Mouse (Mus musculus): Measurements from ENCODE around the gene Rbfox1.

Gene Rbfox1

DNA sequence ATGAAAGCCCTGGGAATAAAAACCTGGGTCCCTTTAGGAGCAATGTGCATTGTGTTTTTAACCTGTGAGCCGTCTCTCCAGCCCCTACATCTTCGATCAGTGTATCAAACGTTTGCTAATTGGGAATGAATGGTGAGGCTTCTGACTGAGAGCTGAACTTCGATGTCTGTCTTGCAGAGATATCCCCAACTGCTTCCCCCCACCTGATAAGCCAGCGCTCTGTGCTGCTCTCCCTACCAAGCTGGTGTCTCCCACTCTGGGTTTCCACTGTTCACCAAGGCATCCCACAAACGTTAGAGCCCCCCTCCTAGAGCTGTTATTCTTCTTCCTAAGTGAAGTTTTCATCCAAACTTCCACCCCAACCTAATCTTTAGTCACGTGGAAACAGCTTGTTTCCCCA is 1112.7 kb downstream of the Rbfox1 start:
- no peak for DNase-seq (ENCODE audit: extremely low spot score, low read depth, low spot score)

DNA sequence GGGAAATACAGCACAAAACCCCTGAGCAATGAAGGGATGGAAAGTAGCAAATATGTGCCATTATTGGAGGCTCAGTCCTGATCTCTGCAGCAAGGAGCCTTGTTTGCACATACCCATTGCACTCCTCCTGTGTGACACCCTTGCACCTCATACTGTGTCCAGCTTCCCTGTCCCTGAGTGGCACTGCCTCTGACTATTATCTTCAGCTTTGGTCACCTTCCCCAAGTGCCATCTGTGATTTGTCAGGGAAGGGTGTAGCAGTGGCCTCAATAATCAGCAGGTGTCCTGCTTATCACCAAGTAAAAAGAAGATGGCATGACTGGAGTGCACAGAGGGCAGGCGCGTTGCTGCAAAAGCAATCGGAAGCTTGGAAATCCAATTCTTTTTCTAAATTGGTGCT is 1119.4 kb downstream of the Rbfox1 start:
- DNase-seq (ENCODE audit: extremely low spot score, low read depth, low spot score), result no peak

DNA sequence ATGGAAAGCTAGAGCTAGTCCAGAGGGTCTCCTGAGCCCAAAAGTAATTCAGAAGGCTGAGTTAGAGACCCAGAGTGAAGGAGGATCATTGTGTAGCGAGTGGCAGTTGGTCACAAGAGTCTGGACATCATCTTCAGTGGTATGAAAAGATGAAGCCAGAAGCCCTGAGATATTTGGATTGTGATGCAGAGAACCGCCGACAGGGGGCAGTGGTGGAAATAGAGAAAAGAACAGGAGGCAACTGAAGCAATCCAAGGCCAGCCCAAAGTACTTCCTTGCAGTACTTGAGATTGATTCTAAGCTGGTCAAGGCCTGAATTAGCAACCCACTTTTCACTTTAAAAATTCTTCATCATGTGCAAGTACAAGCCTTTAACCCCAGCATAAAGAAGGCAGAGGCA is 1120.3 kb downstream of the Rbfox1 start:
- peak; percentile 14 for DNase-seq (ENCODE audit: extremely low spot score, low read depth, low spot score)

DNA sequence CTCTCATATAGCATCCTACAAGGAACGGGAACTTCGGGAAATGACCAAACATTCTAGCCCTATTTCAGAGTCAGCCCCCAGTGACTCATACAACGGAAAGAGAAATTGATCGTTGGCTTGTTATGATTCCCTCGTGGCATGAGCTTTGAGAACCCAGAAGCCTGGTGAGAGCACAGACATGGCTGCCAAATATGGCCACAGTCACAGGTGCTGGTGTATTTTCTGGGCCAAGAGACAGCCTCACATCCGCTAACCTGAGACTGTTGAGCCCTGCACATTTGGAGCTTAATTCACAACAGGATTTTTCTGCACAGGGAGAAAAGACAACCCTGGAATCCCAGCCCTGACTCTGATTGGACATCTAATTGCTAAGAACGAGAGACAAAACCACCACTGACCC is 1132.2 kb downstream of the Rbfox1 start:
- no peak for DNase-seq (ENCODE audit: extremely low spot score, low read depth, low spot score)

DNA sequence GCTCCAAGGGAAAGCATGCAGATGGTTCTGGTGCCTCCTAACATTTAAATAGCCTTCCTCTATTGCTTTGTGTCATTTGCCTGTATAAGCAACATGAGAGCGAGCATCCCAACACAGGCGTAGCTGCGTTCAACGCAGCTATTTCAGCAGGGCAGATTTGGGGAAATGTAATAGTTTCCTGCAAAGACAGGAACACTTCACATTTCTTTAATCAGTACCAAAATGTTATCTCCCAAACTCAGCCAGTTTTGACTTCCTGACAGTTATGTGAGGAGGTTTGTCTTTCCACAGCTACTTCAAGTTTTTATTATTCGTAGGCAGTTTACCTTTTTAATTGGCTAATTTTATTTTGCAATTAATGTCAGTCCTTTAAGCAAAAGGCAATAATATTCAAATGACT is 1149.1 kb downstream of the Rbfox1 start:
- no peak for DNase-seq (ENCODE audit: extremely low spot score, low read depth, low spot score)

DNA sequence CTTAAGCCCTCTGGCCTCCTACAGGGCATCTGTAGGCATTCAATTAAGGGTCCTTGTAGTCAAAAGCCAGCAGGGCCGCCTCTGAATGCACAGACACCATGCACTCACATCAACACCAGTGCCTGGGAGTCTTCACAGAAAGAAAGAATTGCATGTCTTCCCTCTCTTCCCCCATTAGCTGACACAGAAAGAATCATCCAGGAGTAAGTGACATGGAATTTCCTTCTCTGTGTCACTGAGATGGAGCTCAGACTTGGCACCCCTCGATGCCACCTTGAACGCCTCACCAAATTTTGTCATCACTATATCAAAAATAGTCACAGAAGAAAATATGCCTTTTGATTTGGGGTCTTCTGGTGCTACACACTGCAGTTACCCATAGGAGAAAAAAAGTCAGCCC is 1151.4 kb downstream of the Rbfox1 start:
- no peak for DNase-seq (ENCODE audit: extremely low spot score, low read depth, low spot score)

DNA sequence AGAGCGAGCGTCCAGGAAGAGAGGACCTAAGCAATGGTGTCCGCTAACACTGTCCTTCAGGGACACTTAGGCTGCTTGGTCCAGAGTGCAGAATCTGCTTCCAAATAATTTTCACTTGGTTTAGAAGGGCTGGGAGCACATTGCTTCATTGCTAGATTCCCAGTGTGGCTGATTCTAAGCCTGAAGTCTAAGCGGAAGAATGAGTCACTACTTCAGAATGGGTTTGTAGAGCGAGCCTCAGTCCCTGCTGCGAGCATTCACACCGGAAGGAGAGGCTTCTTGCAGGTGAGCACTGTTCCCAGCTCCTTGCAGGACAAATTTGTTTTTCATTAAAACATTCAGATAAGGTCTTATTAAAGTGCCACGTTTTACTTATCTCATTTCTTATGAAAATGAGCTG is 1151.8 kb downstream of the Rbfox1 start:
- DNase-seq (ENCODE audit: extremely low spot score, low read depth, low spot score), result no peak

DNA sequence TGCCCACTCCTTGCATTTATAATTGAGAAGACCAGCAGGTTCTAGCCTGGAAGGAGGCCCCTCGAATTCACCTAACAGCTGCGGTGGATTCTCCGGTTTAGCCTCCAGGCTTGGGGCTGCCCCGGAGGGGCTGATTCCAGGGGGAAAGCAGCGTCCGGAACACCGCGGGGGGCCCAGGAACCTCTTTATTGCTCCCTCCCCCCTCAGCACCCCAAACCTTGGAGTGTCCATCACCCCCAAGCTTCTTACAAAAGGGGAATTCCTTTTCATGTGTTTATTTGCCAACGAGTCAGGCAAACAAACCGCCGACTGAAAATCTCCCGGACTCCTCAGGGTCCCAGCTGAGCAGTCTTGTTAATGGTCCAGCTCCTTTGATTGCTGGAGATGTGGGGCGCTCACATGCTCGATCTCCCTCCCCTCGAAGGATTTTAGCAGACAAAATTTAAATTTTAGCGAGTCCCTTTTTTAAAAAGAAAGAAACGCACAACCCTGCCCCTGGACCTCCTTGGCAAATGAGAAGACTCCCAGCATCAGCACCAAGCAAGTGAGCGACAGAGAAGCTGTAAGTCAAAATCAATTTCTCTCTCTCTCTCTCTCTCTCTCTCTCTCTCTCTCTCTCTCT is 1153.6 kb downstream of the Rbfox1 start:
- no peak for DNase-seq (ENCODE audit: extremely low spot score, low read depth, low spot score)

DNA sequence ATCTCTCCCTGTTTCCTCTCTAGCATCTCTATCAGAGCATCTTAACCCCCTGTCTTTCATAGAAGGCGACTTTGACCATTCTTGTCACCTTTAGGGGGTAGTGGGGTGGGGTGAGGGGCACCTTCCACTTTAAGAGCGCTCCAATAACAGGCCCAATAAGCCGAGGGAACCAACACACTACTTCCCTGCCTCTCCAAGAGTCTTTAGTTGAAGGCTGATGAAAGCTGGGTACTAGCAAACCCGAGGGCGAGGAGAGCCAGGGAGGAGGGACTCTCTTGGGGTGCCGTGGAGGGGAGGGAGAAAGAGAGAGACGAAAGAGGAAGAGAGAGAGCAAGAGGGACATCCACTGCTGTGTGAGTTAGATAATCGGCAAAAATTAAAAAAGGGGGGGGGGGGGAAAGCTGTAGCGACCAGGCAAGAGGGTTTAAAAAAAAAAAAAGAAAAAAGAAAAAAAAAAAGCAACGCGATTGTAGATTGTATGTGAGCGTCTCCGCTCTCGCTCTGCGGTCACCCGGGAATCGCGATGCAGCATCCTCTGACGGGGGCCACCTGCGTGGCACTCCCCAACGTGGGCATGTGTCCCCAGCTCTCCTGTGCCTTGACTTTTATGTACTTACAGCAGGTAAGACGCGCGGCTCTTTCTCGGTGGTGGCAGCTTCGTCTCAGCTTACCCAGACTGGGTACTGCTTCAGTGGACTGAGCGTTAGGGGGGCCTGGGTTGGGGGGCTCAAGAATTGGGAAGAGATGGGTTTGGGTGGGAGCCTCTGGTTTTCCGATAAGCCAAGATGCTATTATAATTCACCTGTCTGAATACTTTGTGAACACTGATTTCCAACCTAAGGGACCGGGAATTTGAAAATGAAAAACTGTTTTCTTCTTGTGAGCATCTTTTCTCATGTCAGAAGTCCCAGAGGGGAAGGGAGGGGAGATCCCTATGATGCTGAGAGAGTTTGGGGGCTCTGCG is 1154.5 kb downstream of the Rbfox1 start:
- DNase-seq (ENCODE audit: extremely low spot score, low read depth, low spot score), result no peak

DNA sequence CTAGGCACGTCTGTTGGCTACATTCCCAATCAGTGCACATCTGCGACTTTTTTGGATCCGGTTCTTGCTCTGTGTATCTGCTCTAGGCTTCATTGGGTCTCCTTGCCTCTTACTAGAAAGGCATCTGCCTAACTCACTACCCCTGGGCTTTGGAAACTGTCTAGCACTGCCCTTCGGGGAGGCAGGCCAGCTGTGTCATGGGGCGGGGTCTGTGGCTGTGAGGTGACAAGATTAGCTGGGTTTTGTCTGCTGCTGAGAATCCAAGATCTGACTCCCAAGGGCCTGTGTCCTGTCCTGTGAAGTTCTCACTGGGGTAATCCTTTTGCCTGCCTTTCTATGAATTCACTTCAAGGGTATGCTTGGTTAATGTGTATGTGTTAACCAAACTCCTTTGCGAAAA is 1155.5 kb downstream of the Rbfox1 start:
- DNase-seq (ENCODE audit: extremely low spot score, low read depth, low spot score), result no peak

DNA sequence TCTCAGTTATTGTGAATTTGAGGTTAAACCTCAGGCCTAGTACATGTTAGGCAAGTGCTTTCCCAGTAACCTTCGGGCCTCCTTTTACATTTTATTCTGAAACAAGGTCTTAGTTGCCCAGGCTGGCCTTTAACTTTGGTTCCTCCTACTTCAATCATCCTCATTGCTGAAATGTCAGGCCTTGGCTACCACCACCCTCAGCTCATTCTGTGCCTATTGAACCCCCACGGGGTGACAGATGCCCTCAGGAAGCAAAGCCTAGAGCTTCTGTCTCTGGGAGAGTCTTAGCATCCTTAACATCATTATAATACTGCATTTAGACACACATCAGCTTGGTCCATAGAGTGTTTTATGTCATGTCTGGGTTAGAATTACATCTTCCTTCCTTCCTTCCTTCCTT is 1162.3 kb downstream of the Rbfox1 start:
- no peak for DNase-seq (ENCODE audit: extremely low spot score, low read depth, low spot score)

DNA sequence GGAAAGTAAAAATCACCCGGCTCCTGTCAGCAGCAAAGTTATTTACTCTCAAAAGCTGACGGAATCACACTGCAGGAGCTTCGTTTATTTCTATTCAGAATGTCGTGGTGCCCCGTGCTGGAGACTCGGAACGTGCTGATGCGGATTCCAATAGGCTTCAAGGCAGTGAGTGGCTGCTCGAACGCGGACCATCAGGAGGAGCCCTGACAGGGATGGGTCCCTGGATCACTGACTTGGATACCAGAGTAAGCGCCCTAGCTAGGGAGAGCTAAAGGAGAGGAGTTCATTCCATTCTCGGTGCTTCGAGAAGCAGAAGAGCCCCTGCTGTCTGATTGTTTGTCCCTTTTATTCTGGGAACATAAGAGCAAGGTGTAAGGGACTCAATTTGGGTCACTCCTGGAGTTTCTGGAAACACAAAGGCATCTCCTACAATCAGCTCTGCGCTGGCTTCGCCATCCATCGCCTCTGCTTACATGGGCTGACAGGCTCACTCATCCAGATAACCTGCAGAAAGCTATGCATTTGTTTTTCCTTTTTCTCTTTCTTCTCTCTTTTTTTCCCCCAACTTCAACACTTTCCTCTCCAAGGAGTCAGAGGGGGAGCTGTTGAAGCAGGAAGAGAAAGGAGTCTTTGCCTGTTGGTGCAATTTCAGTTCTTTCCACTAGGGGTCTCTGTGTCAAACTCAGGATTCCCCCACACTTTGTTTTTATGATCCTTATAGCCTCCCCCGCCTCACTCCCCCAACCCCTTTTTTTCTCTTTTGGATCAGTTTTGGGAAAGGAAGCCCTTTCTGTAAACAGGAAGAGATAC is 1164.2 kb downstream of the Rbfox1 start:
- peak; percentile 58 for DNase-seq (ENCODE audit: extremely low spot score, low read depth, low spot score)

DNA sequence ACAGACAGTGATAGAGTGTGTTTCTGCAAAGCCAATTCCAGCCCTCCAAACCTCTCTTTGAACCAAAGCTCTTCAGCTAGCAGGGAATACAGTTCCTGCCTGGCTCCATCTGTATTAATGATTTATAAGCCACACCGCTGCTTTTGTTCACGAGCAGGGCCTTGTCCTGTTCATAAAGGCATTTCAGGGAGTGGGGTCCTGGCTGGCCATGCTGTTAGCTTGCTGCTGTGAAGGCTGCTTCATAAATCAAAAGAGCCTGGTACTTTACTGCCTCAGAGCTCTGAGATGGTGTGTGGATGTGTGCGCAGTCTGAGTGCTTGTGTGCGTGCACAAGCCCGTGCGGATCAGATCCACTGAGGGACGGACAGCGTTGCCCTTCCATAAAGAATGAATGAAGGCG is 1165.8 kb downstream of the Rbfox1 start:
- DNase-seq (ENCODE audit: extremely low spot score, low read depth, low spot score), result no peak

DNA sequence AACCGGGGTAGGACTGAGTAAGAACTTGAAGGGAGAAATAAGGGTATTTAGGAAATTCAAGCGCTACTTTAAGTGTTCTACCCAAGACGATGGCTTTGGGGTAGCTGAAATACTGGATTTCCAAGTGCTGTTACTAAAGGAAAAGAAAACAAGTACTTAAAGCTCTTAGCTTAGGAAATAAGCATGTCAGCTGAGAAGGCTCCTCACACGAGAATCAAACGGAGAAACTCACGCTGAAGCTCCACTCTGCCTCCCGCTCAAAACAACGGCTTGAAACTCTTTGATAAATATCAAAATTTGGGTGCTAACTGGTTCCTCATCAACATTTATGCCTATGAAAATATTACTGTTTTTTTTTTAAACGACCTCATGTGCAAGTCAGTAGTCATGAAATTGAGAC is 1166.8 kb downstream of the Rbfox1 start:
- DNase-seq (ENCODE audit: extremely low spot score, low read depth, low spot score), result no peak

DNA sequence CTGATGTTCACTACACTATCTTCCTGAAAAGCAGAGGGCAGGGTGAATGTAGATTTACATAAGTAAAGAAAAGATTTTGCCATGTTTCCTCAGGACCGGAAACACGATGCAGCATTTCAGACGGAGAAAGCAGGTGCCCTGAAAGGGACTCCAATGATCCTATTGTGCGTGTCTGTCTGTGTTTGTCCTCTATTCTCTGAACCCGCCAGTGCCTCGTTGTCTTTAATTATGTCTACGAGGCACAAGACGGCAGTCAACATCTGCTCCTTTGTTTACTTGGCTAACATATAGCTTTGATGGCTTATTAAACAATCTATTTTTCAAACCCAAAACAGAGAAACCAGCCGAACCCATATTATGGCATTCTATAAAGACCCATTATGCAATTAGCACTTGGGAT is 1167.3 kb downstream of the Rbfox1 start:
- no peak for DNase-seq (ENCODE audit: extremely low spot score, low read depth, low spot score)

DNA sequence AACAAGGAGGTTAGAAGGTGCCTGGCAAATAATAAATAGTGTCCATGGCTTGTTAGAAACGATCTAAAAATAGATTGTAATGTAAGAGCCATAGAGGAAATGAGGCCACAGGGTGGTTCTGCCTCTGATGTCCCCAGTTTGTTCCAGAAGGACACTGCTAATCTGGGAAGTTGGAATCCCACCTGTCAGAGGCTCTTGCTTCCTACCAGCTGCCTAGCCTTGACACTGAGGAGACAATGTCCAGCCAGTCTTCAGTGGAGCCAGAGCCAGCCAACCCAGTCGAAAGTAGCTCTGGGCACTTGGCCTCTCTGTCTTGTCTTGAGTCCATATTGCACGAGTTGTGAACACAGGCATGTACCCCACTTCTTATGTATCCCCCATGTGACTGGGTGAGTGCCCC is 1172.6 kb downstream of the Rbfox1 start:
- no peak for DNase-seq (ENCODE audit: extremely low spot score, low read depth, low spot score)

DNA sequence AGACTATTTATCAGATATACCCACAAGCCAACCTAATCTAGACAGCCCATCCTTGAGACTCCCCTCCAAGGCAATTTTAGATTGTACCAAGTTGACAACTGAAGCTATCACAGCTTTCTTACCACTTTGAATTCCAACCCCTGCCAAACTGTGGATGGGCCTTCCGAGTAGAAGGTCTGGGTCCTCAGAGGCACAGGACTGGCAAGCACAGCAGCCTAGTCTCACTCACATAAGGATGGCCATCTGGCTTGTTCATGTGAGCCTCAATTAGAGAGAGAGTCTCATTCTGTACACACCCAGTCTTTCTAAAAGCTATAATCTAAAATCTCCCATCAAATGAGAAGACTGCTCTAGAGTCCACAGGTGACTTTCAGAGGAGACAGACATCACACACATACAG is 1173.4 kb downstream of the Rbfox1 start:
- DNase-seq (ENCODE audit: extremely low spot score, low read depth, low spot score), result no peak

DNA sequence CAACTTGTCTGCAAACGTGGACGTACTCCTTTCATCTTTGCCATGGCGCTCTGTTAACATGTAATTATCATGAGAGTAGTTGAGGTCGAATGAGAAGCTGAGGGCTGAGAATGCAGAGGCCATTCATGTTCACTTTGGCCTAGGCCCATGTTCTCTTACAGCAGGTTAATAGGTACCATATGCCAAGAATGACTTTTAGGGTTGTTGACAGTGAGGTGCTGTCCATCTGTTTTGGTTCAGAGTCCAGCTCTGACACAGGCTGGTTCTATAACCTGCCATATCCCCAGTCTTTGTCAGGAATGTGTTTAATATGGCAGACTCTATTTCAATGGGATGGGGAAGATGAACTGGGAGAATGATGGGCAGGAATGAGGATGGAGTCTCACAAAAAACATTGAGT is 1174.4 kb downstream of the Rbfox1 start:
- no peak for DNase-seq (ENCODE audit: extremely low spot score, low read depth, low spot score)

DNA sequence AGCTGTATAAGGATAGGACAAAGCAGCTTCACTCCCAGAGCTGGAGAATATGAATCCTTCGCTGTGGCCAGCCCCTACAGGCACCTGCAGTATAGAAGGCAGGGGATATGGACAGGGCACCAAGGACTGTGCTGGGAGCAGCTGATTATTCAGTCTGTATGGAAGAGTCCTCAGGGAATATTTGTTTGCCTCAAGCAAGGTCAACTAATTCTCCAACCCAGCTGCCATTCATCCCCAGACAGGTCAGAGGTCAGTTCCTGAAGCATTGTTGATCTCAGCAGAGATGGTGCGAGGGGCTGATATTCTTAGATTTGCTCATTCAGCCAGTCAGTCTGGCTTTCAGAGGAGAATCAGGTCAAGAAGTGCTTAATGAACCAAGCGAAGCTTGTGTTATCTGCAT is 1175.7 kb downstream of the Rbfox1 start:
- DNase-seq (ENCODE audit: extremely low spot score, low read depth, low spot score), result no peak

DNA sequence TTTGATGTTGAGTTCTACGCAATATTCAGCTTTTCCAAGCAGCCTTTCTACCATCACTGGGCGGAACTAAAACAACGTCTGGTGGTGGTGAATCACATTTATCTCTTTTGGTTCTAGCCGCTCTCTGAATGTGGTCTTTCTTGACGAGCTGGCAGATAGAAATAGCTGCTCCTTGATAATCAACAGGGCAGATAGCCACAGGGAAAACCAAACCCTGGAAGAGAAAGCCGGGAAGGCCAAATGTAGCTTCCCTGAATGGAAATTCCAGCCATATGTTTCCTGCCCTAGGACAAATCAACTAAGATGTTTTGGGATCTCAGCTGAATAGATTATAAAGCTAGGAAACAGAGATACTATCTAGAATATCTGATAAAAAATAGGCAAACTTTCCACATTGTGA is 1177.4 kb downstream of the Rbfox1 start:
- no peak for DNase-seq (ENCODE audit: extremely low spot score, low read depth, low spot score)

DNA sequence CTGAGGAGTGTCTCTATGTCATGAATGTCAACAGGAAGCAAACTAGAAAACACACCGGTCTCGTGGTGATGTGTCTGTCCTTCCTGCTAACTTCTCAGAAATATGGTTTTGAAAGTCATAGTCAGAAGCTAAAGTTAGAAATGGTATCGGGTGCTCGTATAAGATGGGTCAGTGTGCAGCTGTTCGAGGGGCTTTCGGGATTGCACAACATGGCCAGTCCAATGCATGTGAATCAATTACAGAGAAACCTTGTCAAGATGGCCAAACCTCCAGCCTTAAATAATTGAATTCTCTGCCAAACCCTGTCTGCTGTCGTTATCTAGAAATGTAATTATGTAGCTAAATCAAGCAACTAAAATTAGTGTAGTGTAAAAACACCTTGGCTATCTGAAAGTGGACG is 1182.0 kb downstream of the Rbfox1 start:
- no peak for DNase-seq (ENCODE audit: extremely low spot score, low read depth, low spot score)

DNA sequence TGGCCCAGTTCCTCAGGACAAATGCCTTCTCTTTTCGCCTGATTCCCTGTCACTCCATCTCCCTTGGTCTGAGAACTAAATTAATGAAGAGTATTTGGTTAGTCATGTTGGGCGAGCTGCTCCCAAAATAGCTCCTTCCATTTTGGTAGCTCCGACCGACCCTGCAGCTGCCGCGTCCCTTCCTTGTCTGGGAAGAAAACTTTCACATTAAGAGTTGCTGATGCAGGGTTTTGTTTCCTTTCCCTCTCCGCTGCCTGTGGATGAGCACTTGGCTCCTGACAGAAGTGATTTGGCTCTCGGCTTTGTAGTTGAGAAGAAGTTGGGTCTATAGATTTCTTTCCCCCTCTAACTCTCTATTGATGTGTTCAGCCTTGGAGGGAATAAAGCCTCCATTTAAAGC is 1184.4 kb downstream of the Rbfox1 start:
- DNase-seq (ENCODE audit: extremely low spot score, low read depth, low spot score), result no peak
